Mouse (Mus musculus): ENCODE results near the gene Glis3. TPM values are rescaled to one million over a fixed set of nuclear protein-coding genes. Genes with fewer than 3 reads are reported as not detected.

Glis3 gene
- polyA plus RNA-seq, 2 experiments: 0.08 to 0.14 TPM

DNA sequence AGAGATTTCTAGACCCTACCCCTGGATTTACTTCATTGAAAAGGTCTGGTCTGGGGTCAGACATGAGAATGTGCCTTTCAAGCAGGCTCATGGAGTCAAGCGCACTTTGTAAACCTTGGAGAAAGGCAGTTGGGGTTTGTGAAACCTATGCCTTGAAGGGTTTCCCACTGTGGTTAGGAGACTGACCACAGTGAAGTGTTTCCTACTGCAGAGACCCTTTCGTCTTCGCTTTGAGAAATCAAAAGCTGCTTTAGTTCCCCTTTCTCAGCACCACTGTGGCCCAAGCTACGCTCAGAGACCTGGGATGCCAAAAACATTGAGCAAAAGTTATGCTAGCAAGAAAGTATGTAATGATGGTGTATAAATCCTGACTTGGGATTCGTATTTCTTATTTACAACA lies 255.7 kb downstream of the Glis3 start:
- Histone ChIP-seq H3K4me3 (ENCODE audit: insufficient read depth in 1 of 2, low read depth in 2 of 2, low read length in 2 of 2) (no peak overlapping the region), H3K27me3 (ENCODE audit: control insufficient read depth, insufficient read depth, low read length) (no peaks in the 10 kb centered on the region), H3K4me2 (ENCODE audit: low read depth) (no peak overlapping the region), H3K9ac (replicated peaks) (no peak overlapping the region), H3K36me3 (replicated peaks; ENCODE audit: control insufficient read depth, insufficient read depth, low read depth) (no peaks in the 10 kb centered on the region), H3K9me3 (ENCODE audit: control insufficient read depth, low read length) (no peaks in the 10 kb centered on the region), H3K4me1 (replicated peaks; ENCODE audit: control insufficient read depth in 2 of 2, insufficient read depth in 2 of 2, low read length in 1 of 2) (no peaks in the 10 kb centered on the region), H3K27ac (no peak overlapping the region)
- 15% methylated on average over 5 of the region's 5 CpGs for WGBS (ENCODE audit: insufficient replicate concordance)
- DNase-seq (ENCODE audit: low read depth in 3 of 3, low spot score in 3 of 3) (peak in 2 of 3 experiments; percentile 1 to 4), ATAC-seq (ENCODE audit: insufficient read depth) (no peak)
- TF ChIP-seq CTCF (IDR thresholded peaks at IDR 0.05; ENCODE audit: low read depth) (no peak), EP300 (IDR thresholded peaks at IDR 0.05; ENCODE audit: low read depth) (no peak)

DNA sequence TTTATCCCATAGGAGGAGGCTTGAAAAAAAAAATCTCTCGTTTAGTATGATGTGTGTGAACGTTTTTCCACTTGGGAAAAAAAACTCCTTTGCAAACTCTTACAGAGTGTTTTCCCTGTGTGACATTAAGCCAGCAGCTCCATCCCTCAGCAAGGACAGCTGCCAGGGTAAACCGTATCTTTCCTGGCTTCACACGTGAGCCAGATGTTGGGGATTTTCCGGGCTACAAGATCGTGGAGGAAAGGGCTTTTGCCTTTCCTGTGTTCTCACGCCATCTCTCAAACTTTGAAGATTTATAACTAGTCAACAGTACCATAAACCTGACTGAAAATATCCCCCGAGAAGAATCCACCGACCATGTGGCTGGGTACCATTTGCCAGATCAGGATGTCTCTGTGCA lies 256.9 kb downstream of the Glis3 start:
- WGBS (ENCODE audit: insufficient replicate concordance): 27% methylated on average over 9 of the region's 9 CpGs
- no peak overlapping the region for H3K9ac ChIP-seq (replicated peaks)
- no peak for DNase-seq (ENCODE audit: low read depth in 3 of 3, low spot score in 3 of 3)
- no peaks in the 10 kb centered on the region for H3K27me3 ChIP-seq (ENCODE audit: control insufficient read depth, insufficient read depth, low read length)
- H3K4me1 ChIP-seq (replicated peaks; ENCODE audit: control insufficient read depth in 2 of 2, insufficient read depth in 2 of 2, low read length in 1 of 2): no peaks in the 10 kb centered on the region
- H3K9me3 ChIP-seq (ENCODE audit: control insufficient read depth, low read length): no peaks in the 10 kb centered on the region
- H3K4me2 ChIP-seq (ENCODE audit: low read depth): no peak overlapping the region
- H3K36me3 ChIP-seq (replicated peaks; ENCODE audit: control insufficient read depth, insufficient read depth, low read depth): no peaks in the 10 kb centered on the region
- TF ChIP-seq EP300 (IDR thresholded peaks at IDR 0.05; ENCODE audit: low read depth): no peak
- no peak for TF ChIP-seq CTCF (IDR thresholded peaks at IDR 0.05; ENCODE audit: low read depth)
- no peak for ATAC-seq (ENCODE audit: insufficient read depth)
- H3K27ac ChIP-seq: no peak overlapping the region
- H3K4me3 ChIP-seq (ENCODE audit: insufficient read depth in 1 of 2, low read depth in 2 of 2, low read length in 2 of 2): no peak overlapping the region

DNA sequence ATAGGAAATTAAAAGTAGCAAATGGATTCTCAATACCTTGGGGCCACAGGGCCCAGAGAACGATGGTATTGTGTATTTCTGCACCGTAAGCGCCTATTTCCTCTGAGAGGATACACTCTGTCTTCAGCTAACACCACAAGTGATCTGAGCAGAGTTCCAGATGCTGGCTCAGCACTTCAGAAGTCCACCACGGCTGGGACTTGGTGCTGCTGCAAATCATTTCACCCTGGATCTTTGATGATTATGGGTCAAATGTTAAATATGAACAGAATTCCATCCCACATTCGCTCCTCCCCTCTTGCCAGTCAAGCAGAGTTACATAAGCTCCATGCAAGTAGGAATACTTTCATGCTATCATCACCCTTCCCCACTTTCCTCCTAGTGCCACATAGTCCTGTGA lies 263.8 kb downstream of the Glis3 start:
- H3K9ac ChIP-seq (replicated peaks): no peak overlapping the region
- H3K4me3 ChIP-seq (ENCODE audit: insufficient read depth in 1 of 2, low read depth in 2 of 2, low read length in 2 of 2): no peak overlapping the region
- no peak overlapping the region for H3K27ac ChIP-seq
- no peaks in the 10 kb centered on the region for H3K36me3 ChIP-seq (replicated peaks; ENCODE audit: control insufficient read depth, insufficient read depth, low read depth)
- H3K9me3 ChIP-seq (ENCODE audit: control insufficient read depth, low read length): no peaks in the 10 kb centered on the region
- 60% methylated on average over 5 of the region's 5 CpGs for WGBS (ENCODE audit: insufficient replicate concordance)
- no peak overlapping the region for H3K4me2 ChIP-seq (ENCODE audit: low read depth)
- H3K4me1 ChIP-seq (replicated peaks; ENCODE audit: control insufficient read depth in 2 of 2, insufficient read depth in 2 of 2, low read length in 1 of 2): no peaks in the 10 kb centered on the region
- no peak for TF ChIP-seq EP300 (IDR thresholded peaks at IDR 0.05; ENCODE audit: low read depth)
- TF ChIP-seq CTCF (IDR thresholded peaks at IDR 0.05; ENCODE audit: low read depth): no peak
- no peaks in the 10 kb centered on the region for H3K27me3 ChIP-seq (ENCODE audit: control insufficient read depth, insufficient read depth, low read length)
- ATAC-seq (ENCODE audit: insufficient read depth) (no peak), DNase-seq (ENCODE audit: low read depth in 3 of 3, low spot score in 3 of 3) (no peak)

DNA sequence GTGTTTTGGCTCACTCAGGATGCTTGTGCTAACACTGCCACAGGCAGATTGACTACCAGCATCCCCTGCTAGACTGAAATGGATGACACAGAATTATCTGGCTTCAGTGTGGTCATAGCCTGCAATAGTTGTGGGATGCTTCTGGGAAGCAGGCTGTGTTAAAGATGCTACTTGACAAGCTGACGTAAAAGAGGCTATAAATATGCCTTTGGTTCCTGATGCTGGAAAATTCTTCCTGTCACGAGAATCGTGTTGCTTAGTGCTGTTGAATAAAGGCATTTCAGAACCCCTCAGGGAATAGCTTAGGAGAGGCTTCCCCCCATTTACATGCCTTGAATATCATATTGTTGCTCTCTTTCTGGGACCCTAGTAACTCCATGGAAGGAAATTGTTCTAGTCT lies 271.1 kb downstream of the Glis3 start:
- Histone ChIP-seq H3K27me3 (ENCODE audit: control insufficient read depth, insufficient read depth, low read length) (no peaks in the 10 kb centered on the region), H3K4me1 (replicated peaks; ENCODE audit: control insufficient read depth in 2 of 2, insufficient read depth in 2 of 2, low read length in 1 of 2) (no peaks in the 10 kb centered on the region), H3K9ac (replicated peaks) (no peak overlapping the region), H3K27ac (no peak overlapping the region), H3K4me3 (ENCODE audit: insufficient read depth in 1 of 2, low read depth in 2 of 2, low read length in 2 of 2) (no peak overlapping the region), H3K36me3 (replicated peaks; ENCODE audit: control insufficient read depth, insufficient read depth, low read depth) (no peaks in the 10 kb centered on the region), H3K9me3 (ENCODE audit: control insufficient read depth, low read length) (no peaks in the 10 kb centered on the region), H3K4me2 (ENCODE audit: low read depth) (no peak overlapping the region)
- no peak for TF ChIP-seq EP300 (IDR thresholded peaks at IDR 0.05; ENCODE audit: low read depth)
- TF ChIP-seq CTCF (IDR thresholded peaks at IDR 0.05; ENCODE audit: low read depth): no peak
- ATAC-seq (ENCODE audit: insufficient read depth) (no peak), DNase-seq (ENCODE audit: low read depth in 3 of 3, low spot score in 3 of 3) (no peak)
- 60% methylated on average over 3 of the region's 3 CpGs for WGBS (ENCODE audit: insufficient replicate concordance)

DNA sequence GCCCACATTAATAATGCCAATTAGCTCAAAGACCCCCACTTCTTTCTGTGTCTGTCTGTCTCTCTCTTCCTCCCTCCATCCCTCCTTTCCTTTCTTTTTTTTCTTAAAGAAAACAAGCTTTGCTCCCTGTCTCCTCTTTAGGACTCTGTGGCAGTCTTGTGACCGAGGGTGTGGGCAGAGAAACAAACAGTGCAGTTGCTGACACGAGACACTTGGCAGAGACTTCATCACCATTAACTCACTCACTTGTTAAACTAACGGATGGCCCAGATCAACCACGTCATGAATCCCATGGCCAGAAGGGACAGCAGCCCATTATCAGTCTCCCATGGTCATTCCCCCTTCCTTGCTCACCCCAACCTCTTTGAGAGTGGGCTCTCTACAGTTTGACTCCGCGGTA lies 276.9 kb downstream of the Glis3 start:
- DNase-seq (ENCODE audit: low read depth in 3 of 3, low spot score in 3 of 3) (no peak), ATAC-seq (ENCODE audit: insufficient read depth) (no peak)
- no peaks in the 10 kb centered on the region for H3K36me3 ChIP-seq (replicated peaks; ENCODE audit: control insufficient read depth, insufficient read depth, low read depth)
- H3K4me3 ChIP-seq (ENCODE audit: insufficient read depth in 1 of 2, low read depth in 2 of 2, low read length in 2 of 2): no peak overlapping the region
- H3K4me1 ChIP-seq (replicated peaks; ENCODE audit: control insufficient read depth in 2 of 2, insufficient read depth in 2 of 2, low read length in 1 of 2): no peaks in the 10 kb centered on the region
- H3K27ac ChIP-seq: no peak overlapping the region
- H3K9me3 ChIP-seq (ENCODE audit: control insufficient read depth, low read length): no peaks in the 10 kb centered on the region
- no peaks in the 10 kb centered on the region for H3K27me3 ChIP-seq (ENCODE audit: control insufficient read depth, insufficient read depth, low read length)
- 59% methylated on average over 6 of the region's 6 CpGs for WGBS (ENCODE audit: insufficient replicate concordance)
- H3K9ac ChIP-seq (replicated peaks): no peak overlapping the region
- no peak for TF ChIP-seq CTCF (IDR thresholded peaks at IDR 0.05; ENCODE audit: low read depth)
- TF ChIP-seq EP300 (IDR thresholded peaks at IDR 0.05; ENCODE audit: low read depth): no peak
- no peak overlapping the region for H3K4me2 ChIP-seq (ENCODE audit: low read depth)

DNA sequence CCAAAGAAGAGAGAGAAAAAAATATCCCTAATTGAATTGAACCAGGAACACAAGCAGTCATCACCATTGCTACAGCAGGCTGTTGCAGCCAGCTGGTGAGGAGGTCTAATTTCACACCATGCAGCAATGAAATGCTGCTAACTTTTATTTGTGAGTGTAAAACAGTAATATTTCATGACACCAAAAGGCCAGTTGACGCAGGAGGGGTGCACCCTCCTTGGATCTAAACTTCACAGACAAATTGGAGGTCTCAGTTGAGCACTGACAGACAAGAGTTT lies 284.4 kb downstream of the Glis3 start:
- Histone ChIP-seq H3K4me2 (ENCODE audit: low read depth) (no peak overlapping the region), H3K9ac (replicated peaks) (no peak overlapping the region), H3K27ac (no peak overlapping the region), H3K36me3 (replicated peaks; ENCODE audit: control insufficient read depth, insufficient read depth, low read depth) (no peaks in the 10 kb centered on the region), H3K4me3 (ENCODE audit: insufficient read depth in 1 of 2, low read depth in 2 of 2, low read length in 2 of 2) (no peak overlapping the region), H3K9me3 (ENCODE audit: control insufficient read depth, low read length) (no peaks in the 10 kb centered on the region), H3K27me3 (ENCODE audit: control insufficient read depth, insufficient read depth, low read length) (no peaks in the 10 kb centered on the region), H3K4me1 (replicated peaks; ENCODE audit: control insufficient read depth in 2 of 2, insufficient read depth in 2 of 2, low read length in 1 of 2) (no peaks in the 10 kb centered on the region)
- 72% methylated on average over 1 of the region's 1 CpGs for WGBS (ENCODE audit: insufficient replicate concordance)
- DNase-seq (ENCODE audit: low read depth in 3 of 3, low spot score in 3 of 3): no peak
- TF ChIP-seq CTCF (IDR thresholded peaks at IDR 0.05; ENCODE audit: low read depth): no peak
- TF ChIP-seq EP300 (IDR thresholded peaks at IDR 0.05; ENCODE audit: low read depth): no peak
- ATAC-seq (ENCODE audit: insufficient read depth): no peak

Data from liver, embryonic 14.5 days (tissue).